ENCODE assay signal across 29 mouse cellular contexts in the genomic region with DNA sequence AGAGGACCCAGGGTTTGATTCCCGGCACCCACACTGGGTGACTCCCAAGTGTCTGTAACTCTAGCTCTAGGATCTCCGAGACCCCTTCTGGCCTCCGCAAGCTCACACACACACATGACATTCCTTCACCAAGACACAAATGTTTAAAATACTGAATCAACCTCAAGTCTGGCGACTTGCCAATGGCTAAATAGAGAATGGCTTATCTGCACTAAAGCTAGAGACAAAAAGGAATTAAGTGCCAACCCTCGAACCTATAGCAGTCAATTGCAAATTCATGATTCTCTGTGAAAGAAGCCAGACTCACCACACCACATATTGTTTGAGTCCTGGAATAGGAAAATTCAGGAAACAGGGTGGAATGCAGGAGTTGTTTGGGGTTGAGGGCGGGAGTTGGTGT. TPM values are rescaled to one million over a fixed set of nuclear protein-coding genes. Genes with fewer than 3 reads are reported as not detected.
DNase-seq lines count a peak whose midpoint lies in the region; ATAC-seq and TF ChIP-seq lines count a peak whose summit lies in the region.
"Had no signal": no experiment of that assay in that cellular context is flagged by ENCODE, and none has a peak within 500 bp of the region (broad histone marks: within the 10 kb centered on the region; RNA-seq: fewer than 3 reads in every experiment).

No protein-coding gene starts in this region.

- TF ChIP-seq POLR2A in limb, embryonic 14.5 days (IDR thresholded peaks at IDR 0.05; ENCODE audit: borderline replicate concordance, extremely low read depth, insufficient read depth, insufficient read length) = no peak

- H3K4me3 ChIP-seq in embryonic facial prominence, embryonic 14.5 days (ENCODE audit: low read depth, low read length) = no peak overlapping the region
- no peak overlapping the region for H3K4me3 ChIP-seq in embryonic facial prominence, embryonic 10.5 days
- no peak overlapping the region for H3K4me3 ChIP-seq in limb, embryonic 14.5 days (replicated peaks; ENCODE audit: low read length)
- no peak overlapping the region for H3K4me3 ChIP-seq in limb, embryonic 10.5 days
- H3K4me3 ChIP-seq: embryonic facial prominence, embryonic 12.5 days; forebrain, embryonic 10.5 days; layer of hippocampus, adult 2 months; left cerebral cortex, adult 2 months; limb, embryonic 13.5 days; liver, embryonic 12.5 days; megakaryocyte, embryonic 14.5 days; midbrain, embryonic 15.5 days had no signal

- ATAC-seq in embryonic facial prominence, embryonic 14.5 days (ENCODE audit: low read depth) = no peak
- ATAC-seq in limb, embryonic 14.5 days (ENCODE audit: low FRiP score, low read depth) = no peak
- ATAC-seq: forebrain, embryonic 16.5 days; intestine, postnatal 0 days; liver, embryonic 12.5 days; liver, postnatal 0 days; midbrain, embryonic 15.5 days had no signal

- no peak overlapping the region for H3K9ac ChIP-seq in embryonic facial prominence, embryonic 14.5 days (ENCODE audit: low read depth, low read length)
- H3K9ac ChIP-seq in limb, embryonic 14.5 days (ENCODE audit: low read depth, low read length, severe bottlenecking) = no peak overlapping the region
- H3K9ac ChIP-seq: embryonic facial prominence, embryonic 12.5 days; hindbrain, embryonic 14.5 days; limb, embryonic 13.5 days; liver, embryonic 12.5 days; liver, postnatal 0 days; midbrain, embryonic 15.5 days had no signal

- no peaks in the 10 kb centered on the region for H3K9me3 ChIP-seq in embryonic facial prominence, embryonic 14.5 days (ENCODE audit: control insufficient read depth, low read length)
- no peaks in the 10 kb centered on the region for H3K9me3 ChIP-seq in embryonic facial prominence, embryonic 10.5 days
- no peaks in the 10 kb centered on the region for H3K9me3 ChIP-seq in limb, embryonic 14.5 days (ENCODE audit: control insufficient read depth, low read length)
- no peaks in the 10 kb centered on the region for H3K9me3 ChIP-seq in limb, embryonic 10.5 days (replicated peaks)
- H3K9me3 ChIP-seq: embryonic facial prominence, embryonic 12.5 days; forebrain, embryonic 10.5 days; limb, embryonic 13.5 days; liver, embryonic 12.5 days; midbrain, embryonic 15.5 days had no signal

- H3K36me3 ChIP-seq in embryonic facial prominence, embryonic 14.5 days (ENCODE audit: control insufficient read depth, insufficient read depth, low read length) = no peaks in the 10 kb centered on the region
- no peaks in the 10 kb centered on the region for H3K36me3 ChIP-seq in embryonic facial prominence, embryonic 10.5 days (replicated peaks)
- H3K36me3 ChIP-seq in limb, embryonic 14.5 days (ENCODE audit: control insufficient read depth, insufficient read depth, low read length) = no peaks in the 10 kb centered on the region
- H3K36me3 ChIP-seq in limb, embryonic 10.5 days = no peaks in the 10 kb centered on the region
- H3K36me3 ChIP-seq: embryonic facial prominence, embryonic 12.5 days; forebrain, embryonic 10.5 days; limb, embryonic 13.5 days; liver, embryonic 12.5 days; midbrain, embryonic 15.5 days had no signal

- H3K4me1 ChIP-seq in embryonic facial prominence, embryonic 14.5 days (ENCODE audit: control insufficient read depth, insufficient read depth, low read length) = no peaks in the 10 kb centered on the region
- H3K4me1 ChIP-seq in embryonic facial prominence, embryonic 10.5 days = no peaks in the 10 kb centered on the region
- H3K4me1 ChIP-seq in limb, embryonic 14.5 days (ENCODE audit: control insufficient read depth, insufficient read depth, low read length) = no peaks in the 10 kb centered on the region
- no peaks in the 10 kb centered on the region for H3K4me1 ChIP-seq in limb, embryonic 10.5 days
- H3K4me1 ChIP-seq: embryonic facial prominence, embryonic 12.5 days; forebrain, embryonic 10.5 days; limb, embryonic 13.5 days; megakaryocyte, embryonic 14.5 days; midbrain, embryonic 15.5 days had no signal

- no peak overlapping the region for H3K4me2 ChIP-seq in embryonic facial prominence, embryonic 14.5 days (ENCODE audit: low read depth, low read length)
- no peak overlapping the region for H3K4me2 ChIP-seq in limb, embryonic 14.5 days (replicated peaks; ENCODE audit: low read depth, low read length, severe bottlenecking)
- H3K4me2 ChIP-seq: embryonic facial prominence, embryonic 12.5 days; hindbrain, embryonic 14.5 days; limb, embryonic 13.5 days; liver, embryonic 12.5 days; midbrain, embryonic 15.5 days had no signal

- peak; percentile 68 for DNase-seq in embryonic facial prominence, embryonic 14.5 days (ENCODE audit: low spot score)
- no peak for DNase-seq in embryonic facial prominence, embryonic 10.5 days (ENCODE audit: low spot score)
- DNase-seq in limb, embryonic 14.5 days (ENCODE audit: low spot score) = peak; percentile 9
- DNase-seq in limb, embryonic 10.5 days (ENCODE audit: low spot score) = no peak
- DNase-seq in urinary bladder, postnatal 14 days (ENCODE audit: low spot score) = peak; percentile 9
- DNase-seq in urinary bladder, postnatal 36 days (ENCODE audit: low spot score in 2 of 2) = no peak
- no peak for DNase-seq in cerebellum, adult 11 months
- no peak for DNase-seq in right cerebral cortex, postnatal 36 days (ENCODE audit: low spot score in 2 of 2)
- DNase-seq: adrenal gland, adult 8-10 months; cerebellum, adult 9-10 months; cerebellum, postnatal 36 days; kidney, adult 9 months; kidney, postnatal 25 days; liver, postnatal 0 days; lung, postnatal 36 days; right cerebral cortex, postnatal 25 days; spleen, adult 18-20 months; thymus, postnatal 14 days had no signal

- no peaks in the 10 kb centered on the region for H3K27me3 ChIP-seq in embryonic facial prominence, embryonic 14.5 days (replicated peaks; ENCODE audit: control insufficient read depth, insufficient read depth, low read length)
- no peaks in the 10 kb centered on the region for H3K27me3 ChIP-seq in embryonic facial prominence, embryonic 10.5 days (replicated peaks; ENCODE audit: low read depth, poor library complexity, severe bottlenecking)
- H3K27me3 ChIP-seq in limb, embryonic 14.5 days (ENCODE audit: control insufficient read depth, insufficient read depth, low read length) = no peaks in the 10 kb centered on the region
- H3K27me3 ChIP-seq in limb, embryonic 10.5 days (ENCODE audit: low read depth, poor library complexity, severe bottlenecking) = no peaks in the 10 kb centered on the region
- H3K27me3 ChIP-seq: embryonic facial prominence, embryonic 12.5 days; limb, embryonic 13.5 days; liver, embryonic 12.5 days; megakaryocyte, embryonic 14.5 days; midbrain, embryonic 15.5 days had no signal

- WGBS in embryonic facial prominence, embryonic 14.5 days = 59% methylated on average over 6 of the region's 6 CpGs
- WGBS in embryonic facial prominence, embryonic 10.5 days = 86% methylated on average over 6 of the region's 6 CpGs
- 77% methylated on average over 6 of the region's 6 CpGs for WGBS in limb, embryonic 14.5 days
- WGBS in limb, embryonic 10.5 days = 90% methylated on average over 6 of the region's 6 CpGs

- no peak overlapping the region for H3K27ac ChIP-seq in embryonic facial prominence, embryonic 14.5 days (replicated peaks; ENCODE audit: low read depth, low read length)
- H3K27ac ChIP-seq in embryonic facial prominence, embryonic 10.5 days (replicated peaks) = no peak overlapping the region
- no peak overlapping the region for H3K27ac ChIP-seq in limb, embryonic 14.5 days (replicated peaks; ENCODE audit: low read depth, low read length)
- H3K27ac ChIP-seq in limb, embryonic 10.5 days = no peak overlapping the region
- H3K27ac ChIP-seq: embryonic facial prominence, embryonic 12.5 days; forebrain, embryonic 10.5 days; hindbrain, embryonic 14.5 days; layer of hippocampus, adult 2 months; left cerebral cortex, adult 2 months; limb, embryonic 13.5 days; liver, embryonic 12.5 days; midbrain, embryonic 15.5 days had no signal

RNA-seq across cellular contexts. Expression of a gene that starts 28.1 kb away (rescaled TPM):
- 16.6 and 16.8 TPM in 2 replicates for polyA plus RNA-seq in embryonic facial prominence, embryonic 14.5 days (2014; fragmentation: Nextera tagmentation; extraction: Ambion mirVana)
- polyA plus RNA-seq in embryonic facial prominence, embryonic 10.5 days (2016; fragmentation: Nextera tagmentation; extraction: Ambion mirVana) = 41.3 and 44.0 TPM in 2 replicates
- polyA plus RNA-seq in limb, embryonic 14.5 days (2012; rRNA removed) = 11.7 and 13.1 TPM in 2 replicates
- 19.0 and 20.8 TPM in 2 replicates for polyA plus RNA-seq in limb, embryonic 14.5 days (2014; fragmentation: Nextera tagmentation; extraction: Ambion mirVana)
- 36.0 and 39.4 TPM in 2 replicates for polyA plus RNA-seq in limb, embryonic 10.5 days (2016; fragmentation: Nextera tagmentation; extraction: Ambion mirVana)

Comparison
In these comparisons a context has a peak if more than half of its experiments do, and no peak if none do; other contexts are left out.
1. DNase-seq: peak in embryonic facial prominence, embryonic 14.5 days (single experiment), limb, embryonic 14.5 days (single experiment) and urinary bladder, postnatal 14 days (single experiment); none in embryonic facial prominence, embryonic 10.5 days (single experiment), limb, embryonic 10.5 days (single experiment), urinary bladder, postnatal 36 days (0 of 2), cerebellum, adult 11 months (single experiment) and right cerebral cortex, postnatal 36 days (0 of 2).